Mouse (Mus musculus) c-Kit-negative CD71-positive TER-119-positive erythroid progenitor cells, embryonic 14.5 days (primary cell): Measurements from ENCODE around the gene Rps27.
"Not testable (repeated sequence)": the region's sequence is repeated elsewhere in the genome, so short reads cannot be mapped to it uniquely, and the experiment has no call there.

Experiments
- DNase-seq: peaks from one replicate; pipeline ENCODE4 v3.0.0-alpha.2; 2013; ENCODE audit warnings: low read depth, low spot score

The Rps27 gene

DNA sequence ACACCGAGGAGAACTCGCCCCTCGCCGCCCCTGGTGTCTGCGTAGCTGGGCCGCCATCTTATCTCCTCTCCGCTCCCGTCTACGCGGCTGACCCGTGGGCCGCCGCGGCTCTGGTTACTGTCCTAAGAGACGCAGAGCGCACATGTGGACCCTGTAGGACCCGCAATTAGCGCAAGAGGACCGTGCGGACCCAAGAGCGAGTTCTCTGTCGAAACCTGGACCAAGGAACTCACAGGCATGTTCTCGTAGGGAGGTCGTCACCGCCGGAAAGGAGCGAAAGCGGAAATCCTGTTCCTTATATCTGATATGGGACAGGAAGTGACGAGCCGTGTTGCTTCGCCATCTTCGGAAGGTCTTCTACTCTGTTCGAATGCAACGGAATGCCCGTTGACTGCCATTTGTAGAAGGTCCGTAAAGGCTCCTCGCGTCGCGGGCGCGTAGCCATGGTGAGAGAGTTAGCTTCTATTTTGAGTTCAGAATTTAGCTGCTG is at the start of gene Rps27, which contains the start of gene Rab13:
TSS of gene Rps27 (minus strand) at position 275 of the 490 bp plus-strand sequence.
TSS of gene Rab13 (plus strand) at position 319 of the 490 bp plus-strand sequence.
- peak; percentile 88 for DNase-seq

GRCm38 (mm10) chr3:90258521-90258920 is 45.1 kb upstream of the Rps27 start:
- no peak for DNase-seq

- no peak for DNase-seq
Measured at GRCm38 (mm10) chr3:90256731-90257530, 43.5 kb upstream of the Rps27 start.

DNA sequence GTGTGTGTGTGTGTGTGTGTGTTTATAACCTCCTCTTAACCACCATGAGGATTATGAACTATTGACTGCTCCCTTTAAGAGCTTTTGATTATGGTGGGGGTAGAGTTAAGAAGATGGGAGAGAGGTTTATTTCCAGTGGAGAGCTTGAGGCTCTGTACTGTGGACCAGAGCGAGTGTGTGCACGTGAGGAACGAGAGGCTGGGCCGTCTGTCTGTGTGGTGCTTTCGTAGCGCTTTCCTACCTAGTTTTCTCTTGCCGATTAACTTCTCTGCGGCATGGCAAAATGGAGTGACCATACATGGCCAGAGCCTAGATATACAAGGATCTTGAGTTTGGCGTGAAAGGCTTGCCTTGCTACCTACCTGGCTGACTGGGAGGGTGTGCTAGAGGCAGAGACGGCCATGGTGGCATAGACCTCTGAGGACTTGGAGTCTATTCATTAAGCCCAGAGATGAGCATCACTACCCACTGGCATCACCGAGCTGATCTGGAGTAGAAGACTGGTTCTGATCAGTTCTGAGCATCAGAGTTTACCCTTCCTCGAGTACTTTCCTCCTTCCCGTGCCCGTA is 42.4 kb upstream of the Rps27 start:
- DNase-seq, result no peak

DNA sequence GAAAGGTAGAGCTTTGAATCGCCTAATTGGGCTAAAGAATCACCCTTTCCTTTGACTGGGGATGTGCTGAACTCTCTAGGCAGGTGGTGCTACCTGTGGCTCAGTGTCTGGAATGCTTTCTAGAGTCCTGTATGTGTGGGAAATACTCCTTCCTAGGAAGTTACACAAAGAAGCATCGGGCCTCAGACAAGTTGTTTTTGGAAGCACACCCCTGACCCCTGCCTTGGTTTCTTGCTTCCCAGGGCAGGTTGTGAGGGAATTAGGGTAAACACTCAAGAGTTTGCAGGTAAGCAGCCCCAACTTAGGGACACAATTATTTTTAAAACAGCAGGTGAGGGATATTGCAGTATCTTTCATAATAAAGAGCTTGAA is 41.7 kb upstream of the Rps27 start:
- DNase-seq, result no peak

DNA sequence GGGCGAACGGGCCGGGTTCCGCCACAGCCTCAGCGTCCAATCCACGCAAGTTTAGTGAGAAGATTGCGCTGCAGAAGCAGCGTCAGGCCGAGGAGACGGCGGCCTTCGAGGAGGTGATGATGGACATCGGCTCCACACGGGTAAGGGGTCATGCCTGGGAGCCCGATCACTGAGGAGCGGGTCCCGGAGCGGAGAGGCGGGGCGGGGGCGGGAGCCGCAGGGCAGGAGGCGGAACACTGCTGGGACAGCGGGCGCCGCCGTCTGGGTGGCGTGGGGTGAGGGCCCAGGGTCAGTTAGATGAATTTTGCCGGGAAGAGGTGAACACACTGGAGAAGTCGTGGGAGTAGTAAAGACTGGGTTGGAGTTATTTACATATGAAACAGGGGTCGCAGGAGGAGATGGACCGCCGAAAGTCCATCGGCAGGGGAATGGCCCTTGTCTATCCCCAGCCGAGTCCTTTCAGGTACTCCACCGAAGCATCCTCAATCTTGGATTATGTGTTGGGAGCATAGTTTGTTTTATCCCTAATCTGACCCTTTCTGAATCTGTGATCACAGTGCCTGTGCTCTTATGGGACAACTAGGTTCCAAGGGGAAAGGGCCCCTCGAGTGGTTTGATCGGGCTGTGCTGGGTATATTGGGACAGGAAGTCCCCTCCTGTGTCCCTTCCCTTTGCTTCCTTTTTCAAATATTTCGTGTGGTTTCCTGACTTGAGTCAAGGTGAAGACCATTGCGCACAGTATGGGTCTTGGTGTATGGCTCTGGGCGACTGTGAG is 41.2 kb upstream of the Rps27 start:
- DNase-seq, result no peak

- peak; percentile 85 for DNase-seq
Measured at GRCm38 (mm10) chr3:90253653-90254418, 40.4 kb upstream of the Rps27 start, which contains the start of gene Crtc2. TSS of gene Crtc2 (plus strand) at chr3:90254163.

DNA sequence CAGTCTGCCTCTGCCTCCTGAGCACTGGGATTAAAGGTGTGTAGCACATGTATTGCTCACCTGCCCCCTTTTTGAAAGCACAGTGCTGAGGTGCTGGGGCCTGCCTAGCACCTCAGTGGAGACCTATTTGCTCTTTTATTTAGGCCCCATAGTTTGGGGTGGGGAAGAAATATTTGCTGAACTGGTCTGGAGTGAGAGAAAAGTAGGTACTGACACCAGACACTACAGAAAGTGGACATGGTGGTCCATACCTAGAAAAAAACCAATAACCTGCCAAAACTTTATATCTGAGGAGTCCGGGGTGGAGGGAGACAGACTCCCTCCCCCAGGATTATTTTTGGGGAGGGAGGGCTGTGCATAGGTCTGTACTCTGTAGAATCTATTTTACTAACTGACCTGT is 39.7 kb upstream of the Rps27 start:
- DNase-seq, result not testable (repeated sequence)

- not testable (repeated sequence) for DNase-seq
Measured at GRCm38 (mm10) chr3:90252659-90253058, 39.2 kb upstream of the Rps27 start.

DNA sequence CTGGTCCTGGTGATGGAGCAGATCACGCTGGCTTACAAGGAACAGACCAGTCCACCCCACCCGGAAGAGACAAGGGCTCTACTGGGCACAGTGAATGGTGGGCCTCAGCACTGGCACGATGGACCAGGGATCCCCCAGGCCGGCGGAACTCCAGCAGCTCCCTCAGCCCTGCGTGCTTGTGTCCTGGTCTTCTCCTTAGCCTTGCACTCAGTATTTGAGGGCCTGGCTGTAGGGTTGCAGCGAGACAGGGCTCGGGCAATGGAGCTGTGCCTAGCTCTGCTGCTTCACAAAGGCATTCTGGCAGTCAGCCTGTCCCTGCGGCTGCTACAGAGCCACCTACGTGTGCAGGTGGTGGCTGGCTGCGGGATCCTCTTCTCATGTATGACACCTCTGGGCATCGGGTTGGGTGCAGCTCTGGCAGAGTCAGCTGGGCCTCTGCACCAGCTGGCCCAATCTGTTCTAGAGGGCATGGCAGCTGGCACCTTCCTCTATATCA is 38.3 kb upstream of the Rps27 start:
- DNase-seq, result not testable (repeated sequence)

DNA sequence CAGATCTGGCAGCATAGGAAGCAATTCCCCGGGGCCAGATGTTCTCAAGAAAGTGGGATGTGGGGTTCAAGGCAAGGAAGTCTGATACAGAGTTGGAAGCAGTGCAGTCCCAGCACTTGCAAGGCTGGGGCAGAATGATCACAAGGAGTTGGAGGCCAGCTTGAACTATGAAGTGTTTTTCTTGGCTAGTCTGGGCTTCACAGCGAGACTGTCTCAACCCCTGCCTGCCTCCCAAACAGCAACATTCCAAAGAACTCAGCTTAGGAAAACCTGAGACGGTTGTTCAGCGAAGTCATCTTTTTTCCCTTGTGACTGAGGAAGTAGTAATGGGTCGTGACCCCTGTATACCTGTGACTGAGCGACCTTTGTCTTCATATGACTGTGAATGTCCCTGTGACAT is 37.3 kb upstream of the Rps27 start:
- DNase-seq, result no peak

DNA sequence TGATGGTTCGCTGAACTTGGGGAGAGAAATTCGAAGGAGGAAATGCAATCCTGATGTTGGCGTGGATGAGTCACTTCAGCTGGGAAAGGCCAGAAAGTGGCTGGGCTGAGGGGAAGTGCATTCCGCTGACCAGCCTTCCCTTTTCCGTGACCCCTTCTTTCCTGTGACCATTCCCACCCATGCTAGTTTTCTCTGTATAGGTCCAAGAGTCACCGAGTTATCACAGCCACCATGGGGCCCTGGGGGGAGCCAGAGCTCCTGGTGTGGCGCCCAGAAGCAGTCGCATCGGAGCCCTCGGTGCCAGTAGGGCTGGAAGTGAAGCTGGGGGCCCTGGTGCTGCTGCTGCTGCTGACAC is 35.3 kb upstream of the Rps27 start:
- no peak for DNase-seq

GRCm38 (mm10) chr3:90247960-90248745 is 34.7 kb upstream of the Rps27 start, which contains the start of gene Slc39a1:
TSS of gene Slc39a1 (plus strand) at chr3:90248172.
- peak; percentile 64 for DNase-seq

- no peak for DNase-seq
Measured at GRCm38 (mm10) chr3:90247630-90247959, 34.1 kb upstream of the Rps27 start.

DNA sequence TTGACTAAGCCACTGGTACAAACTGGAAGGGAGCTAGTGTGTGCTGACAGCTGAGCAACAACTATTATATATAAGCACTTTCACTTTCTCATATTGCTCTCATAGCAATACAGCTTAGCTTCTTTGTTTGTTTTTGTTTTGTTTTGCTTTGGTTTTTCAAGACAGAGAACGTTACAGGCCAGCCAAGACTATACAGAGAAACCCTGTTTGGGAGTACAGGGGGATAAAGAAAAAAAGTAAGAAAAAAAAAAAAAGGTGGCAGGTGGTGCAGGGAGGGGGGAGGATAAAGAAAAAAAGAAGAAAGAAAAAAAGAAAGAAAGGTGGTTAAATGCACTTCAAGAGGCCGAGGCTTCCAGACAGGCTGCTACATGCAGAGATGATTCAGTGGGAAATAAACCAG is 32.0 kb upstream of the Rps27 start:
- no peak for DNase-seq

DNA sequence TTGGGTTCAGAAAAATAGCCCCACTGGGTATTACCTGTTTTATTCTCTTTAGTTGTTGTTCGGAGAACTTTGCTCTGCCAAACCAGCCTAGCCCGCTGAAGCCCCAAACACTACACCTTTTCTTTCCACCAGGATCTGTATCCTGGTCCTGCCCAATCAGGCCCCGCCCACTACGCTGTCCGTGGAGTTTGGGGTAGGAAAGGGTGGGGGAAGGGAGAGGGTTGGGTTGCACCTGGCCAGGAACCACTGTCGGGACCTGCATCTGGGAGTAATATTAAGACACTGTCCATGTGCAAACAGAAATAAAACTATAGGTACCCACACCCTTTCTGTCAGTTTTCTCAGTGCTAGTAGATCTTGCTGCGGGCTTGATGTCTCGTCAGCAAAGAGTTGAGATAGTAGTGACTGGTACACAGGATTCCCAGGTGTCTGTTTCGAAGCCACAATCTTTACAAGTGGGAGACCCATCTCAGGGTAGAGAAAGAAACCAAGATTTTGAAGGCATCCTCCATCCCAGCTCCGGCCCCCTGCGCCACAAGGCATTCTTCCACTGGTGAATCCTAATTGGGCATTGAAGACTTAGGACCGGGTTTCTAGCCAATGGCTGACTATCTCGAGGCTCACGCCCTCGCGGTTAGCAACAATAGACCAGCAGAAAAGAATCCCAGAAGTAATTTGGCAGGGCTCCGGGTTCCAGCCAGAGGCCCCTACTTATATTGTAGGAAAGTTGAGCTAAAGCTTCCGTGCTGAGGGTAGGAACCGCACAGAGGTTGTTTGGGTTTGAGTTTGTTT is 29.7 kb upstream of the Rps27 start, which contains the start of gene Creb3l4:
TSS of gene Creb3l4 (minus strand) at position 529 of the 792 bp plus-strand sequence.
- DNase-seq, result no peak

- no peak for DNase-seq
Measured at GRCm38 (mm10) chr3:90241669-90242358, 28.4 kb upstream of the Rps27 start.

DNA sequence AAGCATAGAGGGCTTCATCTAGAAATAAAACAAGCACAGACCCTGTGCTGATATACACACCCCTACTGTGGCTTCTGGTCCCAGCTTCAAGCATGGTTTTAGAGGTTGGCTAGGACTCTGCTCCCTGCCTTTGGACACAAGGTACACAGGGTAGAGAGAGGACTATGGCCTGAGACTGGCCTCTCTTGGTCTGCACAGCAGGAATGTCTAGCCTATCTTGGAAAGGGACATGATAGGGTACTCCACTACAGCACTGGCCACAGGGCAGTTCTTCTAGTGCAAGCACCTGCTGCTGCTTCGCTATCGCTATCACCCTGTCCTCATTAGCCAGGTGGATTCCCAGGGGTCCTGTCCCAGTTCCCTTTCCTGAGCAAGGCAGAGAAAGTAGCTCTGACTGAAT is 27.8 kb upstream of the Rps27 start:
- DNase-seq, result no peak
